Mouse (Mus musculus) urinary bladder, postnatal 4 days (tissue): Measurements from ENCODE around the gene Nova2.

ENCODE experiments used
- DNase-seq, 2 experiments: peaks; one replicate each; pipeline ENCODE4 v3.0.0; 2021 to 2022; ENCODE audit warnings: low spot score in 2 of 2

Gene Nova2

GRCm38 (mm10) chr7:18925162-18925938, at the start of gene Nova2:
Gene Nova2 (plus strand): TSS chr7:18925888.
- peak; percentile 63 to 79 for DNase-seq

- DNase-seq = no peak
Measured at GRCm38 (mm10) chr7:18878691-18879090, 47.0 kb upstream of the Nova2 start.

- DNase-seq = no peak
Measured at GRCm38 (mm10) chr7:18883991-18884744, 41.5 kb upstream of the Nova2 start.

GRCm38 (mm10) chr7:18884745-18885422, 40.8 kb upstream of the Nova2 start:
- DNase-seq = no peak

GRCm38 (mm10) chr7:18886963-18887362, 38.7 kb upstream of the Nova2 start:
- DNase-seq = no peak

GRCm38 (mm10) chr7:18890848-18891247, 34.8 kb upstream of the Nova2 start:
- DNase-seq = no peak

GRCm38 (mm10) chr7:18891872-18892599, 33.7 kb upstream of the Nova2 start:
- DNase-seq = peak; percentile 73 to 88

GRCm38 (mm10) chr7:18893009-18893408, 32.7 kb upstream of the Nova2 start:
- DNase-seq = no peak

- DNase-seq = peak; percentile 53 to 81
Measured at GRCm38 (mm10) chr7:18893651-18894430, 31.8 kb upstream of the Nova2 start.

- DNase-seq = no peak
Measured at GRCm38 (mm10) chr7:18896536-18896935, 29.2 kb upstream of the Nova2 start.

- no peak for DNase-seq
Measured at GRCm38 (mm10) chr7:18900513-18900912, 25.2 kb upstream of the Nova2 start.

- no peak for DNase-seq
Measured at GRCm38 (mm10) chr7:18902486-18902885, 23.2 kb upstream of the Nova2 start.

- no peak for DNase-seq
Measured at GRCm38 (mm10) chr7:18904971-18905370, 20.7 kb upstream of the Nova2 start.

- no peak for DNase-seq
Measured at GRCm38 (mm10) chr7:18909797-18910196, 15.9 kb upstream of the Nova2 start.

GRCm38 (mm10) chr7:18910241-18910831, 15.4 kb upstream of the Nova2 start, which contains the start of gene Ccdc61:
Gene Ccdc61 (minus strand): TSS chr7:18910415.
- peak; percentile 96 for DNase-seq

GRCm38 (mm10) chr7:18916254-18916653, 9.4 kb upstream of the Nova2 start:
- no peak for DNase-seq

- no peak for DNase-seq
Measured at GRCm38 (mm10) chr7:18917931-18918330, 7.8 kb upstream of the Nova2 start.

- no peak for DNase-seq
Measured at GRCm38 (mm10) chr7:18921069-18921468, 4.6 kb upstream of the Nova2 start.

GRCm38 (mm10) chr7:18922807-18923206, 2.9 kb upstream of the Nova2 start:
- DNase-seq = no peak

GRCm38 (mm10) chr7:18923267-18923666, 2.4 kb upstream of the Nova2 start:
- no peak for DNase-seq
